ENCODE assay signal across 8 mouse cellular contexts in genomic region chr1:152497581-152497980, GRCm38 (mm10).
DNase-seq lines count a peak whose midpoint lies in the region; ATAC-seq lines count a peak whose summit lies in the region.

No protein-coding gene starts in this region.

- no peak for ATAC-seq in granulocyte monocyte progenitor cell, adult 5-6 weeks (replicated peaks; ENCODE audit: poor library complexity, severe bottlenecking)

- intact Hi-C loops in gastrocnemius, postnatal 14 days (cut with DNase I; ENCODE audit: low total_unique reads), result no loop called here

- DNase-seq in gastrocnemius, postnatal 25 days, result peak; percentile 23
- DNase-seq in gastrocnemius, postnatal 14 days, result no peak
- peak; percentile 14 for DNase-seq in embryo, embryonic 9.5 days (ENCODE audit: extremely low spot score)
- peak; percentile 60 to 73 for DNase-seq in kidney, adult 8-10 months
- peak; percentile 76 for DNase-seq in lung, postnatal 10 days
- DNase-seq in ovary, adult 18-20 months (ENCODE audit: low spot score), result no peak
- no peak for DNase-seq in urinary bladder, postnatal 4 days (ENCODE audit: low spot score in 2 of 2)

Comparison
In these comparisons a context has a peak if more than half of its experiments do, and no peak if none do; other contexts are left out.
1. DNase-seq: peak in gastrocnemius, postnatal 25 days (single experiment), embryo, embryonic 9.5 days (single experiment), kidney, adult 8-10 months (2 of 2) and lung, postnatal 10 days (single experiment); none in gastrocnemius, postnatal 14 days (single experiment), ovary, adult 18-20 months (single experiment) and urinary bladder, postnatal 4 days (0 of 2).